Mouse (Mus musculus) hindbrain, embryonic 10.5 days (tissue): ENCODE results near the gene Sardh. TPM values are rescaled to one million over a fixed set of nuclear protein-coding genes. Genes with fewer than 3 reads are reported as not detected.

Source experiments
- DNase-seq: peaks from one replicate; pipeline ENCODE4 v3.0.0-alpha.2; 2017; ENCODE audit warnings: low spot score
- H3K27ac ChIP-seq: fragments of 300-500 bp; sonication (generic); 2 replicates; pipeline ENCODE4 v1.5.1; 2016; ENCODE audit warnings: mild to moderate bottlenecking, moderate library complexity
- H3K27me3 ChIP-seq: fragments of 300-500 bp; sonication (generic); 2 replicates; pipeline ENCODE4 v1.6.1; 2016; ENCODE audit warnings: mild to moderate bottlenecking; ENCODE audit not compliant: poor library complexity, insufficient read depth, severe bottlenecking
- H3K36me3 ChIP-seq: fragments of 300-500 bp; sonication (generic); 2 replicates; pipeline ENCODE4 v1.6.1; 2016; ENCODE audit warnings: mild to moderate bottlenecking, moderate library complexity
- H3K4me1 ChIP-seq: fragments of 300-500 bp; sonication (generic); replicated peaks from 2 replicates; pipeline ENCODE4 v1.6.1; 2016; ENCODE audit warnings: mild to moderate bottlenecking
- H3K4me3 ChIP-seq: fragments of 300-500 bp; sonication (generic); 2 replicates; pipeline ENCODE4 v1.5.1; 2016; ENCODE audit warnings: mild to moderate bottlenecking, moderate library complexity
- H3K9me3 ChIP-seq: fragments of 300-500 bp; sonication (generic); 2 replicates; pipeline ENCODE4 v1.6.1; 2016; ENCODE audit warnings: mild to moderate bottlenecking, moderate library complexity
- WGBS: fragments of 180-500 bp; shearing (Covaris S2); methylation state at CpG from one replicate; pipeline ENCODE4 v1.1.7; 2016; 5-methylcytosine and 5-hydroxymethylcytosine counted together
- polyA plus RNA-seq: library from polyadenylated mRNA; unstranded; fragments of >200 nt; fragmentation: Nextera tagmentation; extraction: Ambion mirVana; gene quantifications from 2 replicates; pipeline ENCODE4 v1.2.1, GENCODE M21; 2016

Gene Sardh
- polyA plus RNA-seq, 1 experiment from 2014 or later: 3.9 TPM

DNA sequence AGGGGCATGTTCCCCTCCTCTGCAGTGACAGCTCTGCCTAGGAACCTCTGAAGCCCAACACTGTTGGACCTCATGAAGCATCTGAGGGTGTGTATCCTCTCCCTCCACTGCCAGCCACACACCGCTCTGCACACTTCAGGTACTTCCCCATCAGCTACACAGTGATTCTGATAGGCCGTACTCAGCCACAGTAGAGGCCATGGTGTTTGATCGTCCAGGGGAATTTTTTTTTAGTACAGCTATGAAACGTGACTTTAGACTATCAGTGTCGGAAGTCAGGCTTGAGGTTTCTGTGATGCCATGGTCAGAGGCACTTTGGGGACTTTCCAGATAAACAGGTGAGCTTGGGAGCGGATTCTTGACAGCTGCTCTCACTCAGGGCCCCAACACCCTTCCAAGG is 60.6 kb downstream of the Sardh start:
- Histone ChIP-seq H3K27me3 (no peaks in the 10 kb centered on the region), H3K4me3 (no peak overlapping the region), H3K4me1 (peaks cover 6% of the 10 kb centered on the region; the same call in 1 of the 2 replicates), H3K27ac (no peak overlapping the region; the same call in 1 of the 2 replicates), H3K36me3 (no peaks in the 10 kb centered on the region), H3K9me3 (no peaks in the 10 kb centered on the region)
- WGBS: 86% methylated on average over 6 of the region's 6 CpGs
- DNase-seq: no peak

DNA sequence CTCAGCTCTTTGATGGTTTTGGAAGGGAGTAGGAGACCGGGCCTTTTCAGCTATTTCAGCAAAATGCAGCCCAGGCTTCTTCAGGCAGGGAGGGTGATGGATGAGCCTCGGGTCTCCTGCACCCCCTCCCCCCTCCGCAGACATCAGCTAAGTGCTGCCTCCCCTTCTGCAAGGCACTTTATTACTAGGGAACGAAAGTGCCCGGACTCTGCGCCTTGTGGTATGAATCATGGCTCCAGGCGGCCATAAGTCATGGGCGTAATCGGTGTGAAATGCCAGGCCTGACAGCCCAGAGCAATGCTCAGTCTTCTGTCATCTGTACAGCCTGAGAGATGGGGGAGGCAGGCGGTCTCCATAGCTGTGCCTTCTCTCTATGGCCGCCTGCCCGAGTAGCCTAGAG is 64.4 kb downstream of the Sardh start:
- 84% methylated on average over 12 of the region's 12 CpGs for WGBS
- Histone ChIP-seq H3K27me3 (no peaks in the 10 kb centered on the region), H3K36me3 (no peaks in the 10 kb centered on the region), H3K4me1 (no peaks in the 10 kb centered on the region), H3K27ac (no peak overlapping the region), H3K4me3 (no peak overlapping the region), H3K9me3 (no peaks in the 10 kb centered on the region)
- no peak for DNase-seq

DNA sequence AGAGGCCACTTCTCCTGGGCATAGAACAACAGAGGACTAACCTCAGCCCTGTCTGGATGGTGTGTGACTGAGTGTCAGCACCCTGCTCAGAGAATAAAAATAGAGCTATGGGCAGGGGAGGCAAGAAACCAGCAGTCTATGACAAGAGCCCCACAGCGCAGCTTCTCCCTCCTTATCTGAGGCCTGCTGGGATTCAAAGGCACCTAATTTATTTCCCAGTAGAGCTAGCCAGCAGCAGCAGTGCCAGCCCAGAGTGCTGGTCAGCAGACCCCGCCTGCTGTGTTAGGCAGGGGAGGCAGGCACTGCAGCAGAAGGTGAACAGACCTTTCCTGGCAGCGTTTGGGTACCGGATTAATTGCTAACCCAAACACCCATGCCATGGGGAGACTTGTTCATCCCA is 66.2 kb downstream of the Sardh start:
- H3K27ac ChIP-seq: no peak overlapping the region
- H3K9me3 ChIP-seq: no peaks in the 10 kb centered on the region
- H3K27me3 ChIP-seq: no peaks in the 10 kb centered on the region
- H3K36me3 ChIP-seq: no peaks in the 10 kb centered on the region
- peaks cover 7% of the 10 kb centered on the region for H3K4me1 ChIP-seq
- H3K4me3 ChIP-seq: no peak overlapping the region
- 68% methylated on average over 4 of the region's 4 CpGs for WGBS
- no peak for DNase-seq

- peaks cover 16% of the 10 kb centered on the region for H3K4me1 ChIP-seq
- no peak overlapping the region for H3K27ac ChIP-seq
- DNase-seq: no peak
- H3K4me3 ChIP-seq: no peak overlapping the region
- no peaks in the 10 kb centered on the region for H3K27me3 ChIP-seq
- no peaks in the 10 kb centered on the region for H3K36me3 ChIP-seq
- no peaks in the 10 kb centered on the region for H3K9me3 ChIP-seq
- 88% methylated on average over 8 of the region's 8 CpGs for whole genome bisulfite sequencing
Observed at GRCm38 (mm10) chr2:27179101-27179500, 69.0 kb downstream of the Sardh start.

DNA sequence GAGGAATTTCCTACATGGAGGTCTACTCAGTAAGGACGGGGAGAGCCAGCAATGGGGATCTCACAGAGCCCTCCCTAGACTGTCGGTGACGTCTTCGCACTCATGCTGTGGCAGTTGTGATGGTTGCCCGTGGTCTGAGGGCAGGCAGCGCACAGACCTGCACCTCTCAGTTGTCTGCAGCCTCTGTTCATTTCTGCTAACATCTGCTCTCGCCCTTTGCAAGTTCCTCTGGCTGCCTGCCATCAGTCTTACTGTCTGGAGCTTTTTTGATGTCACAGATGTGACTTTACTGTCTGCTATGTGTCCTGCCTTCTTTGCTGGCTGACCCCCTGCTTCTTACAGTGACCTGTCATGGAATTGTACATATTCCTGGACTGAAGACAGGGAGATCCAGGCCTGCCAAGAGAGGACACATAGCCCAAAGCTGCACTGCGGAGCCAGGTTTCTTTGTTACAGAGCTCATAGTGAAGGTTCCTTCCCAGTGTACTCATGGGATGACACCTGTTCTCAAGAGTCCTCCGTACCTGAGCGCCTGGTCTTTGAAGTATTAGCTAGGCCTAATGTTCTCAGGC is 72.4 kb downstream of the Sardh start:
- Histone ChIP-seq H3K36me3 (no peaks in the 10 kb centered on the region), H3K27me3 (no peaks in the 10 kb centered on the region), H3K9me3 (no peaks in the 10 kb centered on the region), H3K27ac (peak overlapping the region; percentile 51; the same call in 1 of the 2 replicates), H3K4me1 (peaks cover 16% of the 10 kb centered on the region), H3K4me3 (no peak overlapping the region)
- no peak for DNase-seq
- WGBS: 86% methylated on average over 10 of the region's 10 CpGs

DNA sequence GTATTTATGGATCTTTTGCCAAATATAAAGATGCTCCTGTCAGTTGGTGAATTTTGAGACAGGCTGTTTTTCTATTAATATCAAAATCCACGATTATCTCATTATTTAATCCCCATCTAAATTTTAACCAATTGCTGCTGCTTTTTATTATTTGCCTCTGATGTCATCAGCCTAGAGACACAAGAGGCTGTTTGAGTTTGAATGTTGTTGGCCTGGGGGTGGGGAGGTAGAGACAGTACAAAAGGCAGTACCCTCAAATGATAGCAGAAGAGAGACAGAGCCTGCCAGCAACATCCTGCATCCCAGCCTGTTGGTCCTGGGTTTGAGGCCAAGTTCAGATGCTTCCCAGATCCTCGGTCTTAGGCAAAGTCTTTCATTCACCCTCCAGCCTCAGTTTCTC is 73.9 kb downstream of the Sardh start:
- H3K9me3 ChIP-seq: no peaks in the 10 kb centered on the region
- peaks cover 16% of the 10 kb centered on the region for H3K4me1 ChIP-seq
- no peak overlapping the region for H3K4me3 ChIP-seq
- H3K27ac ChIP-seq: no peak overlapping the region
- H3K36me3 ChIP-seq: no peaks in the 10 kb centered on the region
- DNase-seq: no peak
- 89% methylated on average over 2 of the region's 2 CpGs for WGBS
- no peaks in the 10 kb centered on the region for H3K27me3 ChIP-seq

GRCm38 (mm10) chr2:27166999-27167398 is 81.1 kb downstream of the Sardh start:
- Histone ChIP-seq H3K27ac (no peak overlapping the region; the same call in 1 of the 2 replicates), H3K36me3 (no peaks in the 10 kb centered on the region), H3K9me3 (no peaks in the 10 kb centered on the region), H3K4me1 (peaks cover 32% of the 10 kb centered on the region), H3K27me3 (peaks cover 5% of the 10 kb centered on the region; the same call in 1 of the 2 replicates), H3K4me3 (no peak overlapping the region)
- DNase-seq: no peak
- WGBS: 29% methylated on average over 2 of the region's 2 CpGs

- Histone ChIP-seq H3K4me1 (peaks cover 32% of the 10 kb centered on the region), H3K9me3 (no peaks in the 10 kb centered on the region), H3K4me3 (no peak overlapping the region), H3K27ac (no peak overlapping the region), H3K27me3 (peaks cover 5% of the 10 kb centered on the region; the same call in 1 of the 2 replicates), H3K36me3 (no peaks in the 10 kb centered on the region)
- DNase-seq: no peak
- 78% methylated on average over 2 of the region's 2 CpGs for WGBS
Observed at GRCm38 (mm10) chr2:27166074-27166473, 82.1 kb downstream of the Sardh start.

GRCm38 (mm10) chr2:27164796-27165590 is 83.1 kb downstream of the Sardh start, which contains the start of gene Dbh:
TSS of gene Dbh (plus strand) at chr2:27165233.
- WGBS: 83% methylated on average over 12 of the region's 12 CpGs
- no peaks in the 10 kb centered on the region for H3K9me3 ChIP-seq

DNA sequence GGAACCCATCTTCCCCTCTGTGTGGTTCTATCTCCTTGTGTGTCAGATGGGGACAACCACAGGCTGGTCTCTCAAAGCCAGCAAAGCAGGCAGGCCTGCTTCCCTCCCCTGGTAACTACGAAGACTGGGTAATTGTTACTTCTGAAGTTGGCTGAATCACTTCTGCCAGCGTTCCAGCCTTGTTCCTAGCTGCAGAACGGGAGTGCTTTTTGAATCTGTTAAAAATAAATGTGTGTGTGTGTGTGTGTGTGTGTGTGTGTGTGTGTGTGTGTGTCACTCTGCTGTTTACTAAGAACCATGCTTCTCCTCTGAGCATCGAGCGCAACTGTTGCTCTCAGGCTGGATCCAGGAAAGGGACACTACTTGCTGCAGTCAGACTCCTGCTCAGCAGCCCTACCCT is 84.3 kb downstream of the Sardh start:
- no peaks in the 10 kb centered on the region for H3K36me3 ChIP-seq
- H3K4me3 ChIP-seq: no peak overlapping the region
- no peaks in the 10 kb centered on the region for H3K9me3 ChIP-seq
- DNase-seq: no peak
- peaks cover 37% of the 10 kb centered on the region for H3K4me1 ChIP-seq
- peaks cover 5% of the 10 kb centered on the region; the same call in 1 of the 2 replicates for H3K27me3 ChIP-seq
- WGBS: 80% methylated on average over 5 of the region's 5 CpGs
- no peak overlapping the region for H3K27ac ChIP-seq

More at GRCm38 (mm10) chr2:27164796-27165590, 83.1 kb downstream of the Sardh start, which contains the start of gene Dbh:
- DNase-seq: no peak
- Histone ChIP-seq H3K4me1 (peaks cover 32% of the 10 kb centered on the region), H3K27ac (0 out of 2 replicates have a peak within 1 kb of the TSS, but pooled peaks have one; percentile 16), H3K36me3 (no peaks in the 10 kb centered on the region), H3K27me3 (peaks cover 5% of the 10 kb centered on the region; the same call in 1 of the 2 replicates), H3K4me3 (no peak within 1 kb of the TSS)

- Histone ChIP-seq H3K36me3 (no peaks in the 10 kb centered on the region), H3K4me1 (peaks cover 37% of the 10 kb centered on the region), H3K4me3 (no peak overlapping the region), H3K27me3 (peaks cover 5% of the 10 kb centered on the region; the same call in 1 of the 2 replicates), H3K9me3 (no peaks in the 10 kb centered on the region), H3K27ac (0 out of 2 replicates have a peak overlapping the region, but pooled peaks have one; percentile 35)
- WGBS: 76% methylated on average over 11 of the region's 11 CpGs
- DNase-seq: no peak
Observed at GRCm38 (mm10) chr2:27162656-27163055, 85.5 kb downstream of the Sardh start.

DNA sequence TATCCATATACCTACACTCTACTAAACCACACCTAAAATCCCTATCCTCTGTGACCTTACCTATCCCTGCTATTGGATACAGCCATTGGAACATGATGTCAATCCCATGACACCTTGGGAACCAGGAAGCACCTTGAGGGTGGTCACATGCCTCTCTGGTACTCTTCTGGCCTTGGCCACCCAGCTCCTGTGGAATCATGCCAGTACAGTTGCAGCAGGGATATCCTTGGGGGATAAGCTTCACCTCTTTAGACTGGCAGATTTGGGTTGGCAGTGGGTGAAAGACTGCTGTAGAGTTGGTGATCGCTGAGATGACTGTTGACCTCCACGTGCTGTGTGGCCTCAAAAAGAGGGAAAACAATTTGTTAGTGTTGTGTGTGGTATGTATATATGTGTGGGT is 86.6 kb downstream of the Sardh start:
- peaks cover 31% of the 10 kb centered on the region for H3K4me1 ChIP-seq
- H3K27me3 ChIP-seq: 0 out of 2 replicates have a peak, but pooled peaks cover 5% of the 10 kb centered on the region
- DNase-seq: no peak
- H3K36me3 ChIP-seq: no peaks in the 10 kb centered on the region
- H3K9me3 ChIP-seq: no peaks in the 10 kb centered on the region
- H3K4me3 ChIP-seq: no peak overlapping the region
- H3K27ac ChIP-seq: no peak overlapping the region
- 88% methylated on average over 2 of the region's 2 CpGs for WGBS

DNA sequence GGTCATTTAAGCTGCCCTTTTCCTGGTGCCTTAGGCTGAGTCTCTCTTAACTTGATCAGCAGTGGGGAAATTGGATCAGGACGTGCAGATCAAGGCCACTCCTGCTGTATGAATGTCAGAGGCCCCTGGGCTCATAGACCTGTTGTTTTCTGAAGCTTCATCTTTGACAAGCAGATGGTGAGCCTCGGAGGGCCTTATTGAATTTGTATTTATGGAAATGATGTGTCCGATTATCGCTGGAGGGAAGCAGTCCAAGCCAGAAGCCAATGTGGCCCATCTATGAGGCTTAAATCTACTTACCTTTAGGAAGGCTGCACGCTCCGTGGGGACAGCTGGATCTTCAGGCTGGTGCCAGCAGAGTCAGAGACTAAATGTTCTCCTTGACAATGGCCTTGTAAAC is 91.5 kb downstream of the Sardh start:
- H3K27me3 ChIP-seq: no peaks in the 10 kb centered on the region
- DNase-seq: no peak
- no peak overlapping the region for H3K4me3 ChIP-seq
- H3K36me3 ChIP-seq: no peaks in the 10 kb centered on the region
- H3K27ac ChIP-seq: no peak overlapping the region
- H3K9me3 ChIP-seq: no peaks in the 10 kb centered on the region
- 76% methylated on average over 6 of the region's 6 CpGs for WGBS
- peaks cover 31% of the 10 kb centered on the region for H3K4me1 ChIP-seq
